Mouse (Mus musculus) erythroblast, embryonic 14.5 days (primary cell): ENCODE results near the gene Zdhhc3. TPM values are rescaled to one million over a fixed set of nuclear protein-coding genes. Genes with fewer than 3 reads are reported as not detected.

Source experiments
- H3K27me3 ChIP-seq: 2 replicates; pipeline ENCODE4 v1.6.1; 2012; ENCODE audit warnings: inconsistent platforms; ENCODE audit not compliant: control insufficient read depth
- H3K36me3 ChIP-seq: 2 replicates; pipeline ENCODE4 v1.6.1; 2012; ENCODE audit warnings: mild to moderate bottlenecking, inconsistent platforms; ENCODE audit not compliant: control insufficient read depth
- H3K4me1 ChIP-seq: 2 replicates; pipeline ENCODE4 v1.6.1; 2012; ENCODE audit warnings: inconsistent platforms; ENCODE audit not compliant: control insufficient read depth
- H3K4me3 ChIP-seq: replicated peaks from 2 replicates; pipeline ENCODE3; 2012; ENCODE audit warnings: moderate library complexity, mild to moderate bottlenecking, inconsistent platforms
- H3K9me3 ChIP-seq: 2 replicates; pipeline ENCODE4 v1.6.1; 2012; ENCODE audit warnings: low read length, inconsistent platforms, mixed read lengths; ENCODE audit not compliant: control insufficient read depth
- GATA1 ChIP-seq: IDR thresholded peaks from 2 replicates; pipeline ENCODE4 v1.6.1; 2012; ENCODE audit warnings: low read length, inconsistent platforms, mixed read lengths
- TAL1 ChIP-seq: IDR thresholded peaks from 3 replicates; pipeline ENCODE4 v1.6.1; 2012; ENCODE audit warnings: low read length, inconsistent platforms, mixed read lengths
- polyA plus RNA-seq: library from polyadenylated mRNA; stranded (reverse); fragments of >175 nt; gene quantifications from 2 replicates; pipeline ENCODE4 v1.2.3, GENCODE M21; 2012

The Zdhhc3 gene
- polyA plus RNA-seq = 3.2 and 3.3 TPM in 2 replicates

DNA sequence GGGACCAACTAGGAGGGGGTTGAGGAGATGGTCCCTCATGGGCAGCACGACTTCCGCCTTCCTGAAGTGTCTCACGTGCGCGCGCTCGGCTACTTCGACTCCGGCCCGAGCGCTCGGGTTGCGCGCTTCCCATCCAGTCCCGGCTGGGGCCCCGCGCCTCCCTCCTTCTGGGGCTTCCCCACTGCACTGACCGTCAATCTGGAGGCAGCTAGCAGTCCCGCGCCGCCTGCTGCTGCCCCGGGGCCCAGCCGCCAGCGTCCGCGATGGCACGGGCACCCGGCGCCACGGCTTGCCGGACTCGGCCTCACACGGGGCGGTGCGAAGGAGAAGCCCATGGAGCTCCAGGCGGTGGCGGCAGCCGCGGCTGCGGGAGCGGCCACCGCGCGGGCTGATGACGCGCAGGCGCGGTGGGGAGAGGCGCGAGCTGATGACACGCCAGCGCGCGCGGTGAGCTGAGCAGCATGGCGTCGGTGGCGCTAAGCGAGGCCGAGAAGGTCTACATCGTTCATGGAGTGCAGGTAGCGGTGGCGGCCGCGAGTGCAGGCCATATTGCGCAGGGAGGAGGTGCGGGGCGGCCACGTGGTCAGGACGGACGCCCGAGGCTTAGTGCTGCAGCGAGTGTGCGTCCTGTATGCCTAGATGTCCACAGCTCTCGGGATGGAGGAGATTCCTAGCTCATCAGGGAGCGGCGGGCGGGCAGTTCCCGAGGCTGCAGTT is at the start of gene Zdhhc3, which contains the start of gene Exosc7:
TSS of gene Zdhhc3 (minus strand) at position 401 of the 717 bp plus-strand sequence.
TSS of gene Exosc7 (plus strand) at position 411 of the 717 bp plus-strand sequence.
- Histone ChIP-seq H3K4me3 (peak within 1 kb of the TSS; percentile 90), H3K36me3 (peaks cover 36% of the 10 kb centered on the region), H3K27me3 (no peaks in the 10 kb centered on the region), H3K9me3 (no peaks in the 10 kb centered on the region), H3K4me1 (peaks cover 44% of the 10 kb centered on the region)
- TF ChIP-seq TAL1 = no peak
- no peak for TF ChIP-seq GATA1

DNA sequence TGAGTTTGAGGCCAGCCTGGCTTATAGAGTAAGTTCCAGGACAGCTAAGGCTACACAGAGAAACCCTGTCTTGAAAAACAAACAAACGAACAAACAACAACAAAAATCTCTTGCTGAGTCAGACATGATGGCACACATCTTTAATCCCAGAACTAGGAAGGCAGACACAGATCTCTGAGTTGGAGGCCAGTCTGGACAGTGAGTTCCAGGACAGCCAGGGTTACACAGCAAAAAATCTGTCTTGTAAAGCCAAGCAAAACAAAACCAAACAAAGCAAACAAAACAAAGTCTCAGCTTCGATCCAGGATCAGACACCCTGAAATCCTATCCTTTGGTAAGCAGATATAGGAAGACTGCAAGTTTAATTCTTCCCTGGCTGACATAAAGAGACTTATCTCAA is 48.8 kb upstream of the Zdhhc3 start:
- no peak for TF ChIP-seq TAL1
- no peak for TF ChIP-seq GATA1
- Histone ChIP-seq H3K4me3 (no peak overlapping the region), H3K4me1 (peaks cover 8% of the 10 kb centered on the region), H3K27me3 (no peaks in the 10 kb centered on the region; the same call in 1 of the 2 replicates), H3K9me3 (peaks cover 5% of the 10 kb centered on the region), H3K36me3 (no peaks in the 10 kb centered on the region)

DNA sequence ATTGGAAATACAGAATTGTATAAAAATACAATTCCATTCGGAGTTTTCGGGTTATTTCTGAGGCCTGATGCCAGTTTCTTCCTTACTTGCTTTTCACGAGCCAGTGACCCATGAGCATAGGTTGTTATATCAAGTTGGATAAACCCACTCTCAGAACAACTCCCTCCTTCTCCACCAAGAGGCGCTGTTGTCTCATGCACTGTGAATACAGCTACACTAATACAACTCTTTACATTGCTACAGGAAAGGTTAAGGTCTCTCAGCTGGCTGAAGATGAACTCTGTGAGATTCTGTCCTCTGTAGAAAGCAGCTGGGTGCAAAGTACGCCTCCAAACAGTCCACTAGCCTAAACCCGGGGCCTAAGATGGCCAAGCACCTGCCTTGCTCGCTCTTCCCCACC is 46.3 kb upstream of the Zdhhc3 start:
- Histone ChIP-seq H3K4me3 (no peak overlapping the region), H3K4me1 (peaks cover 11% of the 10 kb centered on the region), H3K36me3 (no peaks in the 10 kb centered on the region), H3K27me3 (no peaks in the 10 kb centered on the region; the same call in 1 of the 2 replicates), H3K9me3 (peaks cover 5% of the 10 kb centered on the region)
- TF ChIP-seq GATA1 (no peak), TAL1 (no peak)

DNA sequence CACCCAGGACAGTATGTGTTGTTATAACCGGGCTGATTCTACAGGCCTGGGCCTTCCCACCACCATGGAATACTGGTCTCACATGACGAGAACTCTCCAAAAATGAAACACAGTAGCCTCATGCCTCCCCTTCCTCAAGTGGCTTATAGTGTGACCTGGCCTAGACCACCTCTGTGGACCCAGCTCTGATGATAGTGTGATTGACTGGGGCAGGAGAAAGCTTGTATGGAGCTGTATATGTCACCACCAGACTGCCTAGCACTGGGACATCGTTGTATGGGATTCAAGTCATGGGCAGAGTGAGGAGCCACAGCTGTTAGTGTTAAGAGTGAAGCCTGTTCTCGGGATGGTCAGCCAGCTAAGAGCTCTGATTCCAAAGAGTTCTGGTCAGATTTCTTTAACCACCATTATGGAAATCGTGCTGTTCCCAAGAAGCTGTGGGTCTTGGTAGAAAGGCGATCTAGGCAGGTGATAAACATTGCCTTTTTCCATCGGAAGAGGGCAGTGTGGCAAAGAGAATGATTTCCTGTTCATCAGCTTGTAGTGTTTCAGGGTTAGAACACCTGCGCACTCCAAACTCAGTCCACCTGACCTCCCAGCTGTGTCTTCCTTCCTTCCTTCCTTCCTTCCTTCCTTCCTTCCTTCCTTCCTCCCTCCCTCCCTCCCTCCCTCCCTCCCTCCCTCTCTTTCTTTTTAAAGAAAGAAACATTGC is 45.3 kb upstream of the Zdhhc3 start:
- Histone ChIP-seq H3K36me3 (no peaks in the 10 kb centered on the region), H3K4me3 (no peak overlapping the region), H3K4me1 (peaks cover 10% of the 10 kb centered on the region), H3K27me3 (no peaks in the 10 kb centered on the region; the same call in 1 of the 2 replicates), H3K9me3 (peaks cover 3% of the 10 kb centered on the region)
- TF ChIP-seq TAL1 (no peak), GATA1 (no peak)

DNA sequence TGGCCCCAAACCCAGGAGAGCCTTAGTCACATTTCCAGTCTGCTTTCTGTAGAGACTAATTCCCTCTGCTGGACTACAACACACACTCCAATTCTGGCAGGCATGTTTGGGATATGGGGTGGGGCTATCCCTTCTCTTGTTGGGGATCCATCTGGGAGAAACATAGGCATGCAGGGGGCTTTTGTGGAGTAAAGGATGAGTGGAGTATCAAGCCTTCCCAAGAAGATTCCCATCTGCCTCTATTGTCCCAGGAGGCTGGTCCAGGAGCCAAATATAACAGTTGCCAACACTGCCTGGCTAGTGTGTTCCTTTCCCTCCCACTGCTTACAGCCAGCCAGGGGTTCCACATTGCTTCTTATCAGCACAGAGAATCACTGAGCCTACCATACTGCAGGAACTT is 44.7 kb upstream of the Zdhhc3 start:
- Histone ChIP-seq H3K4me1 (peaks cover 5% of the 10 kb centered on the region), H3K36me3 (no peaks in the 10 kb centered on the region), H3K9me3 (no peaks in the 10 kb centered on the region), H3K27me3 (no peaks in the 10 kb centered on the region), H3K4me3 (no peak overlapping the region)
- TF ChIP-seq TAL1 (peak; percentile 10; the same call in 1 of the 3 replicates), GATA1 (no peak)

- Histone ChIP-seq H3K36me3 (no peaks in the 10 kb centered on the region), H3K9me3 (no peaks in the 10 kb centered on the region), H3K27me3 (no peaks in the 10 kb centered on the region), H3K4me1 (peaks cover 5% of the 10 kb centered on the region), H3K4me3 (no peak overlapping the region)
- TF ChIP-seq GATA1 = no peak
- no peak for TF ChIP-seq TAL1
Measured at GRCm38 (mm10) chr9:123156910-123157361, 43.9 kb upstream of the Zdhhc3 start.

- no peak for TF ChIP-seq TAL1
- no peak for TF ChIP-seq GATA1
- Histone ChIP-seq H3K27me3 (no peaks in the 10 kb centered on the region), H3K36me3 (no peaks in the 10 kb centered on the region), H3K4me1 (peaks cover 10% of the 10 kb centered on the region), H3K9me3 (no peaks in the 10 kb centered on the region), H3K4me3 (no peak overlapping the region)
Measured at GRCm38 (mm10) chr9:123153121-123153520, 40.1 kb upstream of the Zdhhc3 start.

DNA sequence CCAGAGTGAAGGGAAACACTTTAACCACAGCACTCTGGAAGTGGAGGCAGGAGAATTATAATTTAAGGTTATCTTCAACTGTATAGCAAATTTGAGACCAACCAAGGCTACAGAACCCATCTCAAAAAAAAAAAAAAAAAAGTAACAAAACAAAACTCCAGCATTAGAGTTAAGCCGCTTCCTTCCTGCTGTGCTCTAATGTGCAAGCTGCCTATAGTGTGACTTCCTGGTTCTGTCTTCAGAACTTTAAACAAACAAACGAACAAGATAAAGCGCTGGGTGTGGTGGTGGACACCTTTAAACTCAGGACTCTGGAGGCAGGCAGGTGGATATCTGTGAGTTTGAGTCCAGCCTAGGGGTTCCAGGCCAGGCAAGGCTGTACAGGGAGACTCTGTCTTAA is 39.0 kb upstream of the Zdhhc3 start:
- H3K4me1 ChIP-seq = peaks cover 10% of the 10 kb centered on the region
- H3K9me3 ChIP-seq = no peaks in the 10 kb centered on the region
- H3K4me3 ChIP-seq = no peak overlapping the region
- H3K27me3 ChIP-seq = no peaks in the 10 kb centered on the region
- no peaks in the 10 kb centered on the region for H3K36me3 ChIP-seq
- no peak for TF ChIP-seq GATA1
- no peak for TF ChIP-seq TAL1

DNA sequence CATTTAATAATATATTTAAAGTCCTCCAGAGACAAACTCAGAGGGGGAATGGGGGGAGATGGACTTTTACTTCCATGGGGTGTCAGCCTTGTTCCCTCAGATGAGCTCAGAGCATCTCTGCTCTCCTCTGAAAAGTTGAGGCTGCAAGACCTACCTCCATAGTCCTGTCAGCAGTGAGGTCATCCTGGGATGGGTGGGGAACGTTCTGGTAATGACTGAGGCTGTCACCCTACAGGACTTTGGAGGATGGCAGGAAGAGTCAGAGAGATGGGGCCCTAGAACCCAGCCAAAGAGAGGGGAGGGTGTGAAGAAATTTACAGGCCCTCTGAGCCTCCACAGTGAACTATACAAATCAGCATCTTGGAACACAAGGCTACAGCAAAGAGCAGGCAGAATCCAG is 38.6 kb upstream of the Zdhhc3 start:
- Histone ChIP-seq H3K27me3 (no peaks in the 10 kb centered on the region), H3K4me1 (peaks cover 5% of the 10 kb centered on the region), H3K9me3 (no peaks in the 10 kb centered on the region), H3K36me3 (no peaks in the 10 kb centered on the region), H3K4me3 (no peak overlapping the region)
- no peak for TF ChIP-seq GATA1
- TF ChIP-seq TAL1 = no peak
